Mouse (Mus musculus) fat pad, adult 2 months (tissue): Measurements from ENCODE around the gene Frmpd4.

Source experiments
- DNase-seq: peaks from one replicate; pipeline ENCODE4 v3.0.0-alpha.2; 2011; ENCODE audit warnings: low read depth, low spot score; ENCODE audit errors: extremely low read depth

Frmpd4 gene

DNA sequence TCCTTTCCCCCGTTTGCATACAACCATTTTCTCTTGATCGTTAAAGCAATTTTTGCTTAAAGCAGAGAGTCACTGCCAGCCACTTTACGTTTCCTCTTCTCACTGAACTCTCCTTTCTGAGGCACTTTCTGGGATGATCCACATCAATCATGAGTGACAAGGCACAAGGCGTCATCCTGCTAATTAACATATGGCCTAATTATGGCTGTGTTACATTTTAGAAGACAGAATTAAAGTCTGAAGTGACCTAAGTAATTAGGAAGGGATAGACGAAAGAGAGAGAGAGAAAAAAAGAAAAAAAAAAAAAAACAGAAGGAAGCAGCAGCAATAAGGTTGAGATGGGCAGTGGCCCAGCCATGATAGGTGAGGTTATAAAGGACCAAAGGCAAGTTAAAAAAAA lies at the start of gene Frmpd4:
TSS of gene Frmpd4 (minus strand) at position 101 of the 400 bp plus-strand sequence.
- DNase-seq = no peak

DNA sequence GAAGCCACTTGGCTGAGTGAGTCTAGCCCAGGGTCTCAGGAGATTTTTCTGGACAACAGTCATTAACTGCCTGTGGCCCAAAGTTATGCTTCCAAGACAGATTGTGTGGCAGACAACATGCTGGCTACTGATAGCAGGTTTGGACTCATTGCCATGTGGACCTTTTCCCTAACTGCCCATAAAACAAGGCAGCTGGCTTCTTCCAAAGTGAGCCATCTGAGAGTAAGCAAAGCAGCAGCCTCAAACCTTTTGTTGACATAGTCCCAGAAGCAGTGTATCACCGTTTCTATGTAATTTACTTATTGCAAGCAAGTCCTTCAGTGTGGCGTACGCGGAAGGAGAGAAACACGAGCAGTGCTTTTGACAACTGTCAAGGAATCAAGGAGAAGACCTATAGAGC lies 18.2 kb upstream of the Frmpd4 start:
- no peak for DNase-seq

DNA sequence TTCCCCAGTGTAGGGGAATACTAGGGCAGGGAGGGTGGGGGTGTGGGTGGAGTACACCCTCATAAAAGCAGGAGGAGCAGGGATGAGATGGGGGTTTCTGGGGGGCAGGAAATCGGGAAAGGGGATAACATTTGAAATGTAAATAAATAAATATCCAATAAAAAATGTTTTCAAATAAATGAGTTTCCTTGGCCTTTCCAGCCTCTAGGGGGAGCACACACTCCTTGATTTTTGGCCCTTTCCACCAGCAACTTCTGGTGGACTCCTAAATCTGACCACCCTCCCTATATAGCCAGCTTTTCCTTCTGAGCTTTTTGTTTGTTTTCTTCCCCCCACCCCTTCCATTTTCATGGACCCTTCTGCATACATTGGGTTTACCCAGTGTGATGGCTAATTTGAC lies 7.3 kb upstream of the Frmpd4 start:
- DNase-seq = no peak

DNA sequence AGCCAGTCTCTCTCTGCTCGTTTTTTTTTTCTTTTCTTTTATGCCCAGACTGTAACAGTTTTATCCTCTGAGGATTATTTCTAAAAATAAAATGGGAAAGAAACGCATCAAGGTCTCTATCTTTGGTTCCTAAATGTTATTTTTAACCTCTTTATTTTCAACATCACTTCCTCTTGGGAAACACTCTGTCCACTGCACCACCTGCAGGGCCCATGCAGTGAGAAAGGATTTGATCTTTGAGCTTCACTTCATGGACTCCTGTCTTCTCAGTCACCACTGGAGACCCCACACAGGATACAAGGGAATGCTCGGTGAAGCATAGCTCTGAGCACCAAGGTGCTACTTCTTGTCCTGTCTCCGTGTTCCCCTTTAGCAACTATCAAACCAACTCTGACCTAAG lies 5.2 kb downstream of the Frmpd4 start:
- no peak for DNase-seq

DNA sequence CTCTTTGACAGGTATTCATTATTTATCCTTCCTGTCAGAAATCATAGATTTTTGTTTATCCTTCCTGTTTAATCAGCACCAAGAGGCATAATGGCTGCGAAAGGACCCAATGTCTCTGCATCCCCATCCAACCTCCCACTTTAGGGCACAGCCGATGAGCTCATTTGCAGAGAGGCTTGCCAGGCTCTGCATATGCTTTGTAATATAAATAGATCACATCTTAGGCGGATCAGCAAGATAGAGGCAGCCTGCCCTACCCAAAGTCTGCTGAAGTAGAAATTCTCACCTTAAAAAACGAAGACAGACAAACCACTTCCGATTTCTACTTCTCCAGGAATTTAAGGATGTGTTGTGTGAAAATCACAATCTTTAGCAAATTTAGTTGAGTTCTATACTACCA lies 7.8 kb downstream of the Frmpd4 start:
- DNase-seq = no peak

DNA sequence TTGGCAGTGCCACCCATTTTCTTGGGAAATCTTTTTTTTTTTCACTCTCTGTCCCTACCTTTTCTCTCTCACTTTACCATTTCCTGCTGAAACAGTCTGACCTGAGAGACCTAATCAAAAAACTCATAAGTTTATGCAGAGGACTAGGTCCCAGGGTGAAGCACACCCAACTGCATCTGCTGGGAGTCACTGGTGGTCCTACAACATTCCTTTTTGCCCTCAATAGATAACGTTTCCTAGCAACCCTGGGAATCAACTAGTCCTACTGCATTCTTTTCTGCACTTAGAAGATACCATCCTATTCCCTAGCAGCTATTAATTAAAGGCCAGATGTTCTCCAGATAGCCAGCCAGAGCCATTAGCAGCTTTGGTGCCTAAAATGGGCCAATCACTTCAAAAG lies 71.8 kb downstream of the Frmpd4 start:
- DNase-seq = no peak

DNA sequence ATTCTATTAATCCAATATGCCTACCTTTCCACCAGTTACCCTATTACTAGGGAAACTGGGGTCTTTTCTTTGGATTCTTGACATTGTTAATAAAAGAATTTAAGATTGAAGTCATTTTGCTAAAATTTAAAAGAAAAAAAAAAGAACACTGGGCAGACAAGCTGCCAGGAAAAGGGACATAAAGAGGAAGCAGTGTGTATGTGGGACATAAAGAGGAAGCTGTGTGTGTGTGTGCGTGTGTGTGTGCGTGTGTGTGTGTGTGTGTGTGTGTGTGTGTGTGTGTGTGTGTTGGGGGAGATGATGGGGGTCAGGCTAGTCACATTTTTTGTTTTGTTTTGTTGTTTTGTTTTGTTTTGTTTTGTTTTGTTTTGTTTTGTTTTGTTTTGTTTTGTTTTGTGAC lies 121.8 kb downstream of the Frmpd4 start:
- DNase-seq = no peak

DNA sequence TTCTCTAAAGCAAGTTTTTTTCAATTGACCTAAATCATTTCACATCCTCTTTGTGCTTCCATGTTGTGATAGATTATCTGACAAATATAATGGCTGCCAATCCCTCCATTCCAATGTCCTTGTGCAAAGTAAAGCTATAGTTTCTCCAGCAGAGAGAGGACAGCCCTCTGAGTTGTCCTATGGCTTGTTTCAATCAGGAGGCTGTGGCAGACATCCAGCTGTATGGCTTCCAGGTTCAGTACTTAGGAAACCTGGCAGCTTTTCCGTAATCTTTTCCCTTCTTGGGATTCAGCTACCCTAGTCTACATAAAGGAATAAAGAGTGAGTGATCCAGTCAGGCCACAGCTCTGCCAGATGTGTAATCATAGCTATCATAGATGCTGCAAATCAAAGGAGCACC lies 145.8 kb downstream of the Frmpd4 start:
- DNase-seq = no peak

DNA sequence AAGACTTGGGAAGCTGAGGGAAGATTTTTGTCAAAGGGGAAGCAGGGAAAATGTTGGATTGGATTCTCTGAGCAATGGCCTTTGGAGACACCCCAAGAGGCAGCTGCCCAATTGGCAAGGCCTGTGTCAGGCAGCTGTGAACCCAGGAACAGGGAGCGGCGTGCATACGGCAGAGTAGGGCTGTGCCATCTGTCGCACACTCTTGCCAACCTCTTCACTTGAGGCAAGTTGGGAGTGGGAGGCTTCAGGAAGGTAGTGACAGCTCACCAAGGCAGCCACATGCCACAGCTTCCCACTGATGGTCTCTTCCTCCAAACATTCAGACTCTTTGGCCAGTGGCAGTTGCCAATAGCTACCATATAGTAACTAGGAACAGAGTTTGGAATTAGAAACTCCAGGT lies 147.2 kb downstream of the Frmpd4 start:
- DNase-seq = no peak

DNA sequence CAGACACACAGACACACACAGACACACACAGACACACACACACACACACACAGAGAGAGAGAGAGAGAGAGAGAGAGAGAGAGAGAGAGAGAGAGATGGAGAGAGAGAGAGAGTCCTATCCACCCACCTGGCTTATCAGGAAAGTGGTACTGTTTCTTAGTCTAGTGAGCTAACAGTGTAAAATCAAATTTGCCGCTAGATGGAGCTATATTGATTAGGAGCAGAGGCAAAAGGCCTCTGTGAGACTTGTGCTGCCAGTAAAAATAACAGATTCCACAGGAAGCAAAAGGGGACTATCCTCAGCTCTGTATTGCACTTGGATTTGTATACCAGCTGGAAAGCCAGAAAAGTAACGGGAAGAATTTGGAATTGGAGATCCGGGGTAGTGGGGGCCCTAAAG lies 161.6 kb downstream of the Frmpd4 start:
- no peak for DNase-seq

DNA sequence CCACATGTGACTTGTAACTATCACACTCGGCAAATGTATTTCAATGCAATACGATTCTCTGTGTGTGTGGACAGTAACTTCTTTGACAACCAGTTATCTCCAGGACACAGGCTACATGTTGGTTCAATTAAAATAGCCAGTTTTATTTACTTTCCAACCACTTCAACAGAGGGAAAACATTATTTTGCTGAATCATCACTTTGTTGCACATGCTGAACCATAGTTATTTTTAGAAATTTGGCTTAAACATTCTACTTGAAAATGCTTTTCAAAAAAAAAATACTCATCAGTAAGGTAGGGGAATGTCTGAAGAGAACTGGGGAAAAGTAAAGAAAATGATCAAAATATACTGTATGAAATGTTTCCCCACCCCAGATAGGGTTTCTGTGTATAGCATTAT lies 173.5 kb downstream of the Frmpd4 start:
- no peak for DNase-seq

DNA sequence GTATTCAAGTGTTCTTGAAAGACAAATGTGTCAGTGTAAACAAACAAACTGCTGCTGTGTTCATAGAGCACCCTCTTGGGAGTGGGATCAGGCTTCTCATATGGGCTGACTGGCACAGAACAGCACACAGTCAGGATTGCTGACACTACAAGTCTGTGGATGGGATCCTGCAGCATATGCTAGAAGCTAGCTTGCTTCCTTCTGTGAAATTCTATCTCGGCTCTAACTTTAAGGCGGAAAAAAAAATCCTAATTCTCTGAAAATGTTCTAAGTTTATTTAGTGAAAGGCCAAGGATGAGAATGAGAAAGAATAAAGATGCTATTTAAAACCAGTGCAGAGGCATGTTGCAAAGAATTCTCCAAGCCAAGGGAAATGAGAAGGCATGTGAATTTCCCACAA lies 226.6 kb downstream of the Frmpd4 start:
- no peak for DNase-seq

DNA sequence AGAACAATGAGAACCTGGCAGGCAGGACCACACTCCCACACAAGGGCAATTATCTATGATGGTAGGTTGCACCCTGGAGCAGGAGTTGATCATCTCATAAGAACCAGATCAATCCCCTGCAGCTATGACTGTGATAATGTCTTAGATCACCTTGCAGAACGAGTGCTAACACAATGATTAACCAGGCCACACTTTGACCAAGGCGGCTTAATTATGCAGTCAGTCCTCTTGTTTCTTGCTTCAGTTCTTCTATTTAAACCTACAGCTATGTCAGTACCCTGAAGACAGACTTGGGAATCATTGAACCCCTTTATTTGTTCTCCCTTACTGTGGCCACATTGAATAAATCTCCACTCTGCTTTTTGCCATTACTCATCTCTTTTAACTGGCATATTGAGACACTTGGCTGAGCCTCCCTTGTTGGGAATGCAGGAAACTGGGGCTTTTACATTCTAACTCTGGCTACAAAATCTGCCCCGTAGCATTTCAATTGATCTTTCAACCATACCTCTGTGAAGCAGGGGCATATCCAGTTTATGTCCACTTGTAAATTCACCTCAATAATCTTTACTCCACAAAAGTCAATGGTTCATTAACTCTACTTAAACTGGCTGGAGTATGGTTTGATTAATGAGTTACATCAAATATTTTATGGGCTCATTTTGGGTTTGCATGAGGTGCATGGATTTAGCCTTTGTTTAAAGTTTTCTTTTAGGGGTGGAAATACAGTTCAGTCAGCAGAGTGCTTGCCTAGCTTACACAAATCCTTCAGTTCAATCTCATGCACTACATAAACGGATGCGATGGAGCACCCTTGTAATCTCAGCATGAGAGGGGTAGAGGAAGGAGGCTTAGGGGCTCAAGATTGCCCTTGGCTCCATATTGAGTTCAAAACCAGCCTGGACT lies 227.5 kb downstream of the Frmpd4 start:
- peak; percentile 36 for DNase-seq

DNA sequence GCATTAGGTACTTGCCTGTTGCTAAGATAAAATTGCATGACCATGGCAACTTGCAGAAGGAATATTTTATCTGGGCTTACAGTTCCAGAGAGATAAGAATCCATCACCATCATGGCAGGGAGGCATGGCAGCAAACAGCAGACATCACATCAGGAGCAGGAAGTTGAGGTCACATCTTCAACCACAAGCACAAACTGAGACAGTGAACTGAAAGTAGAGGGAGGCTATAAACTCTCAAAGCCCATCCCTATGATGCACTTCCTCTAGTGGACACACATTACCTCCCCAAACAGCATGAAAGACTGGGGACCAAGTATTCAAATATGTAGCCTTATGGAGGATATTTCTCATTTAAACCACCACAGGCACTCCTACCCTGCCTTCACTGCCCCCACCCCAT lies 238.8 kb downstream of the Frmpd4 start:
- no peak for DNase-seq

DNA sequence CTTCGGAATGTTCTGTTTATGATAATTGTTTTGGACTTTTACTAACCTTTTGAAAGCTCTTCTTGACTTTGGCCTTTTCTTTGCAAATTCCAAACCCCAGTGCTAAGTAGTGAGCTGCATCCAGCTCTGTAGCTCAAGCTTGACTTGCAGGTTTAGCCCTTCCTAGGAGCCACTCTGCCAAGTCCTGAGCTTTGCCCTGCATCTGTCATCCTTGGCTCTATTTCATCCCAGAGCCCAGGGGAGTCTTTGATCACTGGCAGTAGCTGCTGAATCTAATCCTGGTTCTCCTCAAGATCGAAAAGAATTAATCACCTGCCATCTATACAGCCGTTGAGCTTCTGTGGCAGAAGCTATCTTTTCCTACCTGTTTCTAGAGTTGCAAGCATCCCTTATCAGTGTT lies 251.9 kb downstream of the Frmpd4 start:
- DNase-seq = no peak

DNA sequence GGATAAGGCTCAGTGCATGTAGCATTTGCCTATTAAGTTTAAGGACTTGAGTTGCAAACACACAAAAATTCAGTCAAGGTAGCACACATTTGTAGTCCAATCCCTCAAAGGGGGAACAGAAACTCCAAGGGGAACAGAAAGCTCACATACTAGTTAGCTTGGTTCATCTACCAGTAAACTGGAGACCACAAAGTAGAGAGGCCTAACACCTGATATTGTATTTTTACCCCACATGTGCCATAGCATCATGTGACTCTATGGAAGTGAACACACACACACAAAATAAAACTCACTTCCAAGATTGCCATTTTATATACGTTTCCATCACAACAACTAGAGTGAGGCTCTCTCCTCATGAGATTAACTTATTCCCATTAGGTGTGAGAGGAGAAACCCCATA lies 264.9 kb downstream of the Frmpd4 start:
- no peak for DNase-seq

DNA sequence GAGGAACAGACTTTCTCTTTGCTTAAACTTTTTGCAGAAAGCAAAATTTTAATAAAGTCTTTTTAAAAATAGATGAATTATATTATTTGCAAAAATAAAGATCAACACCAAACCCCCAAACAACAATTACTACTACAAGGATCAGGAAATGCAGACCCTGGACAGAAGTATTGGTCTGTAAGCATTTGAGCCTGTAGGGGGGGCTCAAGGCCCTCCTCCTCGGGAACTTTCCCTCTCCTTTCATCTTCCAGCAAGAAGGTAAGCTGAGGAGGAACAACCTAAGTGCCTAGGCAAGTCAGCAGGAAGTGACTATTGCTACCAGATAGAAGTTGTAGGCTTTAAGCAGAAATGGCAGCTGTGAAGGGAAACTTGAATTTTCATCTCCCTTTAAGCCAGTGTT lies 266.9 kb downstream of the Frmpd4 start:
- no peak for DNase-seq

DNA sequence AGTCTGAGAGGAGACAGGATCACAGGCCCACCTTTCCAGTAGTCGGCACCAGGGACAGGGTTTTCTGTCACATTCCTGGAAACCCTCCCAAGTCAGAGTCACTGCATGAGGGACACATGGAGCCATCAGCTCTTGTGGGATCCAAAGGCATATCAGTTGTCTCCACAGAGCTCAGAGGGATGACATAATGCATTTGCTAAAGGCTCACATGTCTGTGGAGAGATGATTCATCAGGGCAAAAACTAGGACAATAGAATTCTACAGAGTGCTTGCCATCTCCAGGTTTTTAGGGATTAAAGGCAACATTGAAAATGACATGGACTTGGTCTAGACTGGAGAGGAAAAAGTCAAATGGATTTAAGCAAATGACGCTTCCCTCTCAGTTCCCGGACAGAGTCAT lies 284.5 kb downstream of the Frmpd4 start:
- no peak for DNase-seq

DNA sequence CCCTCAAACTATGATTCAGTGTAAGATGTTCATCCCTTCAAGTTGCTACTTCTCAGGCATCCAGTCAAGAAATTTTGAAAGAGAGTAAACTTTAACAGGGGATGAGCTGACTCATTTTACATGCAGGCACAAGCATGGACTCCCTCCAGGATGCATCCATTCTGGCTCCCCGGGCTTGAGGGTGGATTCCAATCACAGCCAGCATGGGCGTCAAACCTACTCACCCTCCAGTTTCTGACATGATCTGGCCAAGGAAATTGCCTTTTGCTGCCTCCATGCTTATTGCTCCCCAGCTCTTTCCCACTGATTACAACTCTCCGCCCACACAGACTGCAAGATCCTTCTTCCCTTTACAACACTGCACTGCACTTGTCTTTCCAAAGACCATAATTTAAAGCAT lies 370.0 kb downstream of the Frmpd4 start:
- DNase-seq = peak; percentile 16

DNA sequence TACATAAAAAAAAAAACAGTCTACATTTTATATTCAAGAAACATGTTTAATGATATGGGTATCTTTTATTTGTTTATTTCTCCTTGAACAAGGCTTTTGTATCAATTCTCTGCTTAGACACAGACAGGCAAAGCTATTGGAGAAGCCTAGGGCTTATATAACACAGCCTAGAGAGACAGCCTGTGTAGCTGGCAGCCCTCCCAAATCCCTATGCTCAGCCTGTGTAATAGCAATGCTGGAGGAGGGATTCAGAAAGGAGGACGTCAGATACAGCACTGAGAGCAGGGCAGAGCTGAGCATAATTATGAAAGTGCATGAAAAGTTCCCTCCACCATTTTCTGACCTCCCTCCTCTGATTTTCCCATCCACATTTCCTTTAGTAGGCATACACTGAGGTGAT lies 385.1 kb downstream of the Frmpd4 start:
- no peak for DNase-seq

DNA sequence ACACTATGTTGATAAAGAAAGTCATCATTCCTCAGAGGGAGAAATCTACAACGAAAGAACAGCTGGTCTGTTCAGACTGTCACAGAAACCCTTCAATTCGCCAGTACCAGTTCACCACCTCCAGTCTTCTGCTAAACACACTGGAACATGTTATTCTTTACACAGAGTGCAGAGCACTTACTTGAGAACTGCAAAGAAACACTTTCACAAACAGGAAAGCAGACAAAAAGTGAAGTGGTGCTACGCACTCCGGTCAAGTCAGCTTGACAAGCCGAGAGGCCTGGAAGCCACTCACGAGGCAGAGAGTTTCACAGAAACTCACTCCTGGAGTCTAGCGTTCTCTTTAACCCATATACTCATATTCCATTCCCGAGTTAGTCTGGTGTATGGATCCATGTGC lies 387.5 kb downstream of the Frmpd4 start:
- DNase-seq = no peak

DNA sequence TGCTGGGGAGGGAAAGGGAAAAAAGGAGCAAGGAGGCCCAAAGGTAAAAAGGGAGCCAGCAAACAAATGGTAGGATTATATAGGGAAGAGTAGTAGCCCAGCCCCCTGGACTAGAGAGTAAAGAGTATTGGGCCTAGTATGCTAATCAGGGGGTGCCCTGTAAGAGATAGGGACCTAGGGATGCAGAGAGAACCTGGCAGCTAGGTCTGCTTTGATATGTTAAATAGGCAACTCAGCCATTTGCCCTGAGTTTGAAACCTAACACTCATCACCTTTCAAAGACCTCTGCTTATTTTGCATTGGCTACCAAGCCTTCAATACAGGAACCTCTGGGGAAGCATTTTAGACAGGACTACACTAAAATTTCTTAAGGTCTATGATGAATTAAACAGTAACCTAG lies 414.0 kb downstream of the Frmpd4 start:
- DNase-seq = no peak

DNA sequence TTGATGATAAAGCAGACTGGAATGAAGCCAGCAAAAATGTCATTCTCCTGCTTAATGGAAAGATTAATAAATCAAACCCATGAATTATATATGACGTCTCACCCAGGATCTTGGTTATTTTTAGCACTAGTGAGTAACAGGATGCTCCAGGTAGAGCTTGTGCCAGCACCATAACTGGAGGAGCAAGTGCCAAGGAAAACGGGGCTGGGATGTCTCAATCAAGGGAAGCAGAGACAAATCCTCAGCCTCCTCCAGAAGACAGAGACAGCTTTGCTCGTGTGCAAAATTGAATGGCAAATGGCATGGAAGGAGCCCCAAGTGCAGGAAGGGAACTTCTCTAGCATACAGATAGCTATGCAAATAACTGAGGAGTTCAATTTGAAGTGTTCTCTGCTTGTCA lies 418.2 kb downstream of the Frmpd4 start:
- DNase-seq = no peak
